Comparison of ENCODE assay signal across 8 mouse cellular contexts in the genomic region with DNA sequence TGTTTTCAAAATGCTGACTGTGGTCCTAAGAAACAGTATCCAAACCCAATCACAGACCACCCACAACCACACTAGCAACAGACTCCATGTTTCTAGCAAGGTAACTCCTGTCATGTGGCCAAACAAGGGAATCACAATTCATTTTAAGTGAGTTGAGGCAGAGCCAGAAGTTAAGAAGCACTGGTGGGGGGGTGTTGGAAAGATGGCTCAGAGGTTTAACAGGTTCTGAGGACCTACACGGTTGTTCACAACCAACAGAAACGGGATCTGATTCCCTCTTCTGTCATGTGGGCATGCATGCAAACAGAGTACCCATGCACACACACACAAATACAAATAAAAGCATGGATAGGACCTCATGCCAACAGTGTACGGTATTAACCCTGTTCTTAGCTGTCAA. TPM values are rescaled to one million over a fixed set of nuclear protein-coding genes. Genes with fewer than 3 reads are reported as not detected.
A peak's percentile ranks its signal among the peaks of the same experiment; 100 is the strongest.
DNase-seq lines count a peak whose midpoint lies in the region; ATAC-seq and TF ChIP-seq lines count a peak whose summit lies in the region.

No protein-coding gene starts in this region.

- peak overlapping the region; percentile 82; the same call in 1 of the 2 replicates for H3K27ac ChIP-seq in heart, embryonic 12.5 days (ENCODE audit: poor library complexity, severe bottlenecking)
- H3K27ac ChIP-seq in ES-Bruce4 (ENCODE audit: insufficient read depth, low read length) = peak overlapping the region; percentile 66
- H3K27ac ChIP-seq in forebrain, embryonic 15.5 days (replicated peaks) = no peak overlapping the region
- peak overlapping the region; percentile 78; the same call in 1 of the 2 replicates for H3K27ac ChIP-seq in liver, postnatal 0 days (ENCODE audit: low read depth)

- peaks cover 18% of the 10 kb centered on the region for H3K4me1 ChIP-seq in heart, embryonic 12.5 days (replicated peaks)
- H3K4me1 ChIP-seq in ES-Bruce4 (ENCODE audit: control insufficient read depth, insufficient read depth, low read length) = no peaks in the 10 kb centered on the region
- peaks cover 20% of the 10 kb centered on the region for H3K4me1 ChIP-seq in forebrain, embryonic 15.5 days
- peaks cover 19% of the 10 kb centered on the region for H3K4me1 ChIP-seq in liver, postnatal 0 days (ENCODE audit: insufficient read depth)

- intact Hi-C loops in left cerebral cortex, postnatal 14 days (cut with DNase I) = no loop called here

- no peak for DNase-seq in heart, adult 11 months
- no peak for DNase-seq in liver, postnatal 0 days
- no peak for DNase-seq in thymus, postnatal 10 days (ENCODE audit: low spot score in 2 of 2)
- no peak for DNase-seq in spleen, adult 18-20 months
- no peak for DNase-seq in left cerebral cortex, postnatal 14 days (ENCODE audit: low spot score in 2 of 2)

- ATAC-seq in heart, embryonic 12.5 days (ENCODE audit: insufficient number of reproducible peaks, low FRiP score) = no peak
- ATAC-seq in forebrain, embryonic 15.5 days (replicated peaks) = no peak
- ATAC-seq in liver, postnatal 0 days = no peak

- 5% methylated on average over 3 of the region's 3 CpGs for WGBS in heart, embryonic 12.5 days
- WGBS in forebrain, embryonic 15.5 days = 6% methylated on average over 3 of the region's 3 CpGs
- 0% methylated on average over 3 of the region's 3 CpGs for WGBS in liver, postnatal 0 days (ENCODE audit: insufficient replicate concordance)

- TF ChIP-seq POLR2A in ES-Bruce4 (IDR thresholded peaks at IDR 0.05; ENCODE audit: insufficient read depth, low read length) = no peak

- H3K27me3 ChIP-seq in heart, embryonic 12.5 days (replicated peaks) = no peaks in the 10 kb centered on the region
- no peaks in the 10 kb centered on the region for H3K27me3 ChIP-seq in ES-Bruce4 (ENCODE audit: control insufficient read depth, insufficient read depth, low read length, poor library complexity, severe bottlenecking)
- H3K27me3 ChIP-seq in forebrain, embryonic 15.5 days = no peaks in the 10 kb centered on the region
- H3K27me3 ChIP-seq in liver, postnatal 0 days (ENCODE audit: insufficient read depth, low read length) = no peaks in the 10 kb centered on the region

- peaks cover 44% of the 10 kb centered on the region for H3K36me3 ChIP-seq in heart, embryonic 12.5 days
- peaks cover 42% of the 10 kb centered on the region for H3K36me3 ChIP-seq in ES-Bruce4 (ENCODE audit: control insufficient read depth, insufficient read depth, low read length, poor library complexity, severe bottlenecking)
- H3K36me3 ChIP-seq in forebrain, embryonic 15.5 days = peaks cover 42% of the 10 kb centered on the region
- peaks cover 45% of the 10 kb centered on the region for H3K36me3 ChIP-seq in liver, postnatal 0 days (replicated peaks; ENCODE audit: insufficient read depth, low read length)

- TF ChIP-seq EP300 in ES-Bruce4 (IDR thresholded peaks at IDR 0.05; ENCODE audit: insufficient read depth, low read depth, low read length) = no peak
- TF ChIP-seq EP300 in liver, postnatal 0 days (IDR thresholded peaks at IDR 0.05; ENCODE audit: low read depth) = no peak

- H3K9me3 ChIP-seq in heart, embryonic 12.5 days (replicated peaks) = no peaks in the 10 kb centered on the region
- H3K9me3 ChIP-seq in ES-Bruce4 (replicated peaks; ENCODE audit: control insufficient read depth, insufficient read depth, low read length, poor library complexity, severe bottlenecking) = no peaks in the 10 kb centered on the region
- no peaks in the 10 kb centered on the region for H3K9me3 ChIP-seq in forebrain, embryonic 15.5 days
- no peaks in the 10 kb centered on the region for H3K9me3 ChIP-seq in liver, postnatal 0 days (ENCODE audit: low read length)

- H3K9ac ChIP-seq in heart, embryonic 12.5 days = peak overlapping the region; percentile 98
- H3K9ac ChIP-seq in ES-Bruce4 (ENCODE audit: low read depth, poor library complexity, severe bottlenecking) = peak overlapping the region; percentile 98
- H3K9ac ChIP-seq in forebrain, embryonic 15.5 days (replicated peaks) = peak overlapping the region; percentile 84
- H3K9ac ChIP-seq in liver, postnatal 0 days (replicated peaks) = peak overlapping the region; percentile 93

- H3K4me2 ChIP-seq in heart, embryonic 12.5 days = peak overlapping the region; percentile 84
- peak overlapping the region; percentile 86 for H3K4me2 ChIP-seq in forebrain, embryonic 15.5 days (replicated peaks)
- H3K4me2 ChIP-seq in liver, postnatal 0 days (ENCODE audit: low read depth, low read length) = peak overlapping the region; percentile 86

- peak overlapping the region; percentile 96 for H3K4me3 ChIP-seq in heart, embryonic 12.5 days
- peak overlapping the region; percentile 98 for H3K4me3 ChIP-seq in ES-Bruce4 (ENCODE audit: low read depth, low read length)
- peak overlapping the region; percentile 57 for H3K4me3 ChIP-seq in forebrain, embryonic 15.5 days
- H3K4me3 ChIP-seq in liver, postnatal 0 days (ENCODE audit: low read depth, low read length) = peak overlapping the region; percentile 83

- no peak for TF ChIP-seq CTCF in ES-Bruce4 (IDR thresholded peaks at IDR 0.05; ENCODE audit: low read depth, low read length)
- TF ChIP-seq CTCF in liver, postnatal 0 days (IDR thresholded peaks at IDR 0.05; ENCODE audit: low read depth) = no peak

RNA-seq across cellular contexts. Expression of a gene that starts 1.2 kb away (rescaled TPM):
- 257 and 262 TPM in 2 replicates for polyA plus RNA-seq in heart, embryonic 12.5 days (2016; fragmentation: Nextera tagmentation; extraction: Ambion mirVana)
- 1,525 and 1,581 TPM in 2 replicates for polyA plus RNA-seq in ES-Bruce4 (2011; ENCODE audit: insufficient read depth, insufficient read length, low read depth, missing spikeins)
- 302 and 341 TPM in 2 replicates for polyA plus RNA-seq in forebrain, embryonic 15.5 days (2015; fragmentation: Nextera tagmentation; extraction: Ambion mirVana)
- 251 and 260 TPM in 2 replicates for polyA plus RNA-seq in liver, postnatal 0 days (2015; fragmentation: Nextera tagmentation; extraction: Ambion mirVana)
- 100 to 1,000 TPM; 216 to 244 TPM for total RNA-seq in left cerebral cortex, postnatal 14 days (2021)

RNA-seq across cellular contexts. Expression of a gene that starts 30.5 kb away (rescaled TPM):
- polyA plus RNA-seq in heart, embryonic 12.5 days (2016; fragmentation: Nextera tagmentation; extraction: Ambion mirVana) = 35.3 and 36.8 TPM in 2 replicates
- 21.2 and 22.6 TPM in 2 replicates for polyA plus RNA-seq in ES-Bruce4 (2011; ENCODE audit: insufficient read depth, insufficient read length, low read depth, missing spikeins)
- polyA plus RNA-seq in forebrain, embryonic 15.5 days (2015; fragmentation: Nextera tagmentation; extraction: Ambion mirVana) = 30.5 and 32.6 TPM in 2 replicates
- 15.9 and 16.7 TPM in 2 replicates for polyA plus RNA-seq in liver, postnatal 0 days (2015; fragmentation: Nextera tagmentation; extraction: Ambion mirVana)
- 10 to 100 TPM; 27.6 to 28.2 TPM for total RNA-seq in left cerebral cortex, postnatal 14 days (2021)
